Mouse (Mus musculus): ENCODE measurements around the gene Stk25.

Gene Stk25

DNA sequence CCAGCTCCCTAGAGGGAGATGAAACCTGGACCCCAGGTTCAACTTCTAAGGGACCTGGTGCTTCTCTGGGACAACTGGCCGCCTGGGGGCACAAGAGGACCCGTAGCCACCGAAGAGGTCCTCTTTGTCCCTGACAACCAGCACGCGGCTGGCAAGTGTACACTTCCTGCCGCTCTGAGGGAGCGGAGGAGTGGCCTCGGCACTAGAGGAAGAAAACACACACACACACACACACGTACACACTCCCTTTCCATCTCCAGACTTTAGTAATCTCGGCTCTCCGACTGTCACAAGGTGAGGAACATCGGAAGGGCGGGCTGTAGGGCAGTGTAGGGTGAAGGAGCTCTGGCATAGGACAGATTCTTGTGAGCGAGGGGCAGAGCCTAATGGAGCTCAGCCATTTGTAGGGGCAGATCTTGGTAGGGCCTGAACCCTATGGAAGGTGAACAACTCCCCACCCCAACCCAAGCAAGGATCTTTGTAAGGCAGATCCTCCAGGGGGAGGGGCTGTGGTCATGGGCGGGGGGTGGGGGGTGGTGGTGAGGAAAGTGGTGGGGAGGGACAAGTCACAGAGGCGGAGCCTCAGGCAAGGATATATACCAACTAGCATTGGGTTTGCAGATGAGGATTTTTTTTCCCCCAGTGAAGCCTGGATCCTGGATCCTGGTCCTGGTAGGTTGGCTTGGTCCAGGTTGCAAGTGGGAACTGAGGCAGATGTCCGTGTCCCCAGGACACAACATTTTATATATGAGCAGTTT lies 10.5 kb upstream of the Stk25 start:
- peak; percentile 39 for DNase-seq (ENCODE audit: low read depth)

DNA sequence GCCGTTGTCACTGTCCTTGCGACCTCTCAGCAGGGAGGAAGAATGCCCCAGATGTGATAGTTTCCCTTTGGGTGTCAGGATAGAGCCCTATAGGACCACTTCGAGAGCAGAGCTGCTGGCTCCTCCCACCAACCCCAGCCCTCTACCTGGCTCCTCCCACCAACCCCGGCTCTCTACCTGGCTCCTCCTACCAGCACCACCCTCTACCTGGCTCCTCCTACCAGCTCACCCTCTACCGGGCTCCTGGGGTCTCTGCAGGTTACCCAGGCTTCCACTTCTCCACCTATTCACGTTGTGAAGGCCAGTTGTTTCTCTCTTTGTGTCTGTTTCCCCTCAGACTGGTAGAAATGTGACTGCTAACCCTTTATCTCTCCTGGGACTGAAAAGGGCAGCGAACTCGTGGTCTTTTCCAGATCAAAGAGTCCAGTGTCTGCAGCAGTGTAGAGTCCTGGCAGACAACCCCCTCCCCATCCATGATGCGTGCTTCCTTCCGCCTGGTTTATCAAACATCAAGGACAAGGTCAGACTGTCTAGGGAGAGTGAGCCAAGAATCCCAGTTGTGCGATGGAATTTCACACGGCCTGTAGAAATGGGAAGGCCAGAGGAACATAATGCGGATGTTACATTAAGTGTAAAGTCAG lies 9.4 kb upstream of the Stk25 start:
- peak; percentile 46 for DNase-seq (ENCODE audit: low read depth)

DNA sequence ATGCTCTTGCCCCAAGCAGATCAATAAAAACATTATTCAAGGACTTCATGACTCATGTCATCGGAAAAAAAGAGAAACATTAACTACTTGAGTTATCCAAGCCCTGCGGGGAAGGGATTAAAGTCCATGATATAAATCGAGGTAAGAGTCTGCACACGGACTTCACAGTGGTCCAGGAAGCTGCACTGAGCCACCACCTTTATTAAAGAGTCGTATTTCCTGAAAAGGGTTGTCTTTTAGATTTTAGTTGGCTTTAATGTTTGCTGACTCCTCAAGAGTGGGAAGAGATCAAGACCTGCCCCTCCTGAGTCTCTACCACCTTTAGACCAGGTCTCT lies 1.5 kb downstream of the Stk25 start:
- DNase-seq (ENCODE audit: low read depth), result no peak

DNA sequence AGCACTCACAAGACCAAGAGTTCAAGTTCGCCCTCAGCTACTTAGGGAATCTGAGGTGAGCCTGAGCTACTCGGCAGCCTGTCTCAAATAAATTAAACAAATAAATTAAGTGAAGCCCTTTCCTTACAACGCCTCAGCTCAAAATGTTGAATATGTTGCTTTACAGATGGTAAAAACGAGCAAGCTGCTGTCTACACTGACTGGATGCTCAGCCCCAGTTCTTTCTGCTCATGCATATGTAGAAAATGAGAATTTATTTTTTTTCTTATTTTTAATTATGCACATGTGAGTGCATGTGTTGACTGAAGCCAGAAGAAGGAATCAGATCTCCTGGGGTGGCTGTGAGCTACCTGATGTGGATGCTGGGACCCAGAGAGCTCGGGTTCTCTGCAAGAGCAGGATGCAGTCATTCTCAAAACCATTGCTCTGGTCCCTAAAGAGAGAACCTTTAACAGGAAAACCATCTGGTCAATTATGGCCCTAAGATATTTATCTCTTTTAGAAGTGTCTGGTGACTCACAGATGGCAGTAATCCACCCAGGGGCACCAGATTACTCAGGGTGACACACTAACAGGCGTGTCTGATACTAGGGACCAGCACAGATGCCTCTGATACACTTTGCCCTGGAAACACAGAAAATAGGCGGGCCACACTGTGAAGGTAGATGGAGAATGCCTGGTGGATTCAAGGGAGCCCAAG lies 2.0 kb downstream of the Stk25 start:
- DNase-seq (ENCODE audit: low read depth), result no peak

DNA sequence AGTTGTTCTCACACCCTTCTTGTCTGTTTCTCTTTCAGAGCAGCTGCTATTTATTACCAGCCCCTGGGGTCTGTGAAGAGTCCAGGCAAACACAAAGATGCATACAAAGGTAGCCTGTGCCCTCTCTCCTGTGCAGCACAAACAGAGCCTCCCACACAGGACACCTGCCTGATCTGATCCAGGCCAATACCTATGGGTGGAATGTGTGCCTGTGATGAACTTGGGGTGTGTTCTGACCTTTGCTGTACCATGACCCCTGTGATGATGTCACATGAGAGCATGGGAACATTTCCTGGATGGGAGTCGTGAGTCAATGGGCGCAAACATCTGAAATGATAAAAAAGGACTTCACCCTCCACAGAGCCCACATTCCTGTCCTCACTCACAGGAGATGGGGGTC lies 3.7 kb downstream of the Stk25 start:
- no peak for DNase-seq (ENCODE audit: low read depth)

DNA sequence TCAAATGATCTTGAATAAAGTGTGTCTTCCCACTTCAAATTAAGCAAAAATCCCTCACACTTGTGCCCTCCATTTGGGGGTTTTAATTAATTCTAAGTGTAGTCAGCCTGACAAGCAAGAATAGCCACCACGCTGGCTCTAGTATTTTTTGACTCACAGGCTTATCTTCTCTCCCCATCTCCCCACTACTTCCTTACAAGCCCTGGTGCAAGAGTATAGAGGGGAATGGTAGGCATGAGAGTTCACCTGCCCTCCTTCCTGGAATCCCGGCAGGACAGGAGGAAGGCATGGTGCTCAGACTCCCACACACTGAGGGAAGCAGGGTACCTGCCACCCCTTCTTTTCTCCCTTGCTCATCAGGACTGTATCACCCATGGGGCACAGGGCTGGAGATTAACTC lies 4.2 kb downstream of the Stk25 start:
- DNase-seq (ENCODE audit: low read depth), result no peak

DNA sequence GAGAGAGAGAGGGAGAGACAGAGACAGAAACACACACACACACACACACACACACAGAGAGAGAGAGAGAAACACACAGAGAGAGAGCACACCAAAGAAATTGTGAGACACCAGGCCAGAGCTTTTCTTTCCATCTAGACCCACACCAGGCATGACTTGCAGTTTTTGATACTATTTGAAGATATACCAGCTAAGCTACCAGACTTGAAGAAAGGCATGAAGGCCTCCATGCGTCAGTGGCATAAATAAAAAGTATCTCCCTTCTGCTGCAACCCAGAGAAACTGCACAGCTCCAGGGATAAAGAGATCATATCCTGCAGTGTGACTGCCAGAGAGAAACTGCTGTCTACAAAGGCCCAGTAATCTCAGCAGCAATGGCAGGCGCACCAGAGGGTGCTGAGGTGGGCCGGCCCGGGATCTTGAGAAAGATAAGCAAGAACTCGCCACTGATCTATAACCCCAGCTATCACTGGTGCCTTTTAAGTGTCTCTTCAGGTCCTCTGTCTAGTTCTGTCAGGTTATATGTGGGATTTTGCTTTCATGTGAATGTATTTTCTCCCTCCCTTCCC lies 8.8 kb downstream of the Stk25 start:
- DNase-seq (ENCODE audit: low read depth), result no peak

DNA sequence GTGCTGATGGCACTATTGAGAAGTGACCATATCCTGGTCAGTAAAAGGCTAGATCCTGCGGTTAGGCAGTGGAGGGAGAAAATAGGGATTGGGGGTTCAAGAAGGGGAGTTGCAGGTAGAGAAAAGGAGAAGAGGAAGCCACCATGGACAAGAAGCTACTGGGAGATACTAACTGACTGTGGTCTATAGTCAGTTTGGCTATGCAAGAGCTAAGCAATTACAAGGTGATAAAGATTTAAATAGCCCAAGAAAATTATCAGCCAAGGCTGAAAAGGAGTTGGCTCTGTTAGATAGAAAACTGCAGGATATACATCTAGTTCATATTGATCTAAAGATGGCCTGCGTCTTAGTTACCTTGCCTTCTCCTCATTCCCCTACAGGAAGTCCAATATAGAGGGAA lies 15.8 kb downstream of the Stk25 start:
- DNase-seq (ENCODE audit: low read depth), result no peak

DNA sequence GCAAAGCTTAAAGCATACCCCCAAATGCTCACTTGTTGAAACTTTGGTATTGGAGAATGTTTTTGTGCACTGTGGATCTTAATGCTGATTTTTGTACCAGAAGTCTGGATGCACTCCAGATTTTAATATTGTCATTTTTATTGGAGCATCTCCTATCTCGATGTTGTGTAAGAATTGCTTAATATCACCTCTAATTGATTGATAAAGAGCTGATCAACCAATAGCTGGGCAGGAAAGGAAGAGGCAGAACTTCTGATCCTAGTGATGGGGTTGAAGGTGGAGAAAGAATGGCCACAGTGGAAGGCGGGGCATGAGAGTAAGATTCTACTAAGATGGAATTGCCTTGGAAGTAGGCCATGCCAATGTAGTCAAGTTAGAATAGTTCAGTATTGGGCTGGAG lies 16.5 kb downstream of the Stk25 start:
- DNase-seq (ENCODE audit: low read depth), result no peak

DNA sequence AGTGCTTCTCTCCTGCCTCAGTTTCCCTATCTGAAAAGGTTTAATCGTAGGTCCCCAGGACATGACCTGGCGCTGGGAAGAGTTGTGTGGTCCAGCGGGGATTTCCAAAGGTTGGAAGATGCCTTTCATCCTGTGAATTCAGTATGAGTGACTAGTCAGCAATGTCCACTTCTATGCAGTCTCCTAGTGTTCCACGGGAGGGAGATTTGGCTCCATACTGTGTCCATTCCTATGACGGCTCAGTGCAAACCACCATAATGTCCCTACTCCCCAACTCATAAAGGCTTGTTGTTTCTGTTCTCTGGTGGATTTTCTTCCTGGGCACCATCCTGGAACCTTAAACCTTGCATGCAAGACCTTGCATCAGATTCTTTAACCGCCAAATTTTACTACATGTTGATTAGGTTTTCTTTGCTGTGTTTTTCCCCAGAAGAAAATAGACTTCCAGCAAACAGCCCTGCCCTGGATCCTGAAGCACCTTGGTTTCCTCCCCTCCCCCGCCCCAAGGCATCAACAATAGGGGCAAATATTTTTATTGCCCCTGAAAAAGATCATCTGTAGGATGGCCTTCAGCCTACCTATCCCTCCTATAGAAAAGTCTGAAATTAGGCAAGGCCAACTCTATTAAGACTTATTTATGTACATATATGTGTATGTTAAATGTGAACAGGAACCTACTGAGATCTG lies 22.1 kb downstream of the Stk25 start:
- DNase-seq (ENCODE audit: low read depth), result no peak

DNA sequence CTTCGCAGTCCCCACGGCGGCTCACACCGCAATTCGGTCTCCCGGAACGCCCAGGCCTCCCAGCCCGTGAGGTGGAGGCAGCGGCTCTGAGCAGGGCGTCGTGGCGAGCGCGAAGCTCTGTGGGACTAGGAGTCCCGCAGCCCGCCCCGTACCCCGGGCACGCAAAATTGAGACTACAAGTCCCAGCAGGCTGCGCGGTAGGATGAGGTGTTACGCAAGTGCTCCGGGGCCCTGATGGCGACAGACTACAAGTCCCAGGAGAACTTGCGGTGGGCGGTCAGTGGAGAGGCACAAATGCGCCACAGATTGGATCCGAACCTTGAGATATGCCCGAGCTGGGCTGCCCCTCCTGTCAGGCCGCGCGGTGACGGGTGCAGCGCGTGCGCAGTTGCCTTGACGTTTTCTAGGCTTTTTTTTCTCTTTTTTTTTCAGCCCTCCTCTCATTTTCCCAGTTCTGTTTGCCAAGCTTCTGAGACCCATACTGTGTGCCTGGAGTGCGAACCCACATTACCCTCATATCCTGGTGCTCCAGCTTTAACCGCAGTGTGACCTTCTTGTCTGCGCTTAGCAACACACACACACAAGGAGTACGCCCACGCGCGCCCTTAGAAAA lies 22.8 kb downstream of the Stk25 start:
- peak; percentile 96 for DNase-seq (ENCODE audit: low read depth)

DNA sequence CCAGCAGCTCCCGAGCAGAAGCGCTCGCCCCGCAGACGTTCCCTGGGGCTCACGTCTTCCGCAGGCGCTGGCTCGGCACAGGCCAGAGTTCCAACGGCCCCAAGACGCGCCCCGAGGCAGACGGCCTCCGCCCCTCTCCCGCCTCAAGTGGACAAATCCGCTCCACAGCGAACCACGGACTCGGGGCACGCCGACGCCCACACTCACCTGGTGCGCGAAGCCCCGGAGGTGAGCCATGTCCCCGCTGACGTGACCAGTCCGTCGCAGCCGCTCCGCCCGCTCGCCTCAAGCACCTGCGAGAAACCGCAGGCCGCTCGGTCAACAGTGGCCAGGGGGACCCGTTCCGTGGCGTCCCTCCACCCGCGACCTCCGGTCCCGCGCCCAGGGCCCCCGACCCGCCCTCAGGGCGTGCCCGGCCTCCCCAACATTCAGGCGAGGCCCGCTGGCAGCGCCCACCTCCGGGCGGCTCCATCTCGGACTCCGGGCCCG lies 23.3 kb downstream of the Stk25 start:
- no peak for DNase-seq (ENCODE audit: low read depth)

DNA sequence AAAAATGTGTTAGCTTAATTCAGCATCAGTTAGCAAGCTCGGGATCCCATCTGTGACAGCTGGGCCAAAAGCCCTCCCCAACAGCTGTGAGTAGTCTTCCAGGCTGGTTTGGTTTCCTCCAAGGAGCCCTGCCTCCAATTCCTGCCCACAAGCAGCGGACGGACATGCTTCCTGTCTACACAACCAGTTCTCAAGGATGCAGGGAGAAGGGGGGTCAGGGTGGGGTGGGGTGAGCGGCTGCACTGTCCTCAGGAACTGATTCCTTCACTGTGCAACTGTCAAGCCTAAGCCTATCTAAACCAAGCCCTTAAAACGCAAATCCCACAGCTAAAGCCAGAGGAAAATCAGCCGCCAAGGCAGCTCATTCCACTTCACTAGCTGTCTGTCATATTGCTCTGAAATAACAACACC lies 24.0 kb downstream of the Stk25 start:
- no peak for DNase-seq (ENCODE audit: low read depth)

DNA sequence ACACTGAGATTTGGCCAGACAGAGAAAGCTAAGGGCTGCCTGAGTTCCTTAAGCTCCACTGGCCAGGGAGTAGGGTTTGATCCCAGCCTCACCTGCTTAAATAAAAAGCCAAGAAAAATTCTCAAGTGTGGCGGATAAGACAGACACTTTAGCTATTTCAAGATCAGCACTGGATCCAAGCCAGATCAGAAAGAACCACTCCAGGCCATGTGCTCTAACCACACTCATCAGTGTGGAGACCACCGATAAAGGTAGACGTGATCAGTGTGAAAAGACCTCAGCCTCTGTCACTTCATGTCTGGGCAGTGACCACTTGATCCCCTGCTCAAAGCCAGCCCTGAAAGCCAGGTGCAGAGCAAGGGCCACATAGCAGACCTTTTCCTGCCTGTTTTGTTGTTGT lies 25.7 kb downstream of the Stk25 start:
- DNase-seq (ENCODE audit: low read depth), result no peak

DNA sequence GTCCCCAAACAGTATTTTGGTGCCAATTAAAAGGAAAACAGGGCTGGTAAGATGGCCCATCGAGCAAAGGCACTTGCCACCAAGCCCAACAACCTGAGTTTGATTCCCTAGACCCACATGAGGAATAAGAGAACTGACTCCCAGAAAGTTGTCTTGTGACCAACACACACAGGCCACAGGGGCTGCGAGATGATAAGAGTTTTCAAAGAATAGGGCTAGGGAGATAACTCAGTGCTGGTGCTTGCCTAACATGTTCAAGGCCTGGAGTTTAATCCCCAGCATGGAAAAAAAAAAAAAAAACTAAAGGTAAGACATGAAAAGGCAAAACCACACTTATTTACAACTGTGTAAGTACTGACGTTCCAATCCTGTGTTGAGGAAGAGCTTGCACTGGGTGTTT lies 27.7 kb downstream of the Stk25 start:
- DNase-seq (ENCODE audit: low read depth), result no peak

DNA sequence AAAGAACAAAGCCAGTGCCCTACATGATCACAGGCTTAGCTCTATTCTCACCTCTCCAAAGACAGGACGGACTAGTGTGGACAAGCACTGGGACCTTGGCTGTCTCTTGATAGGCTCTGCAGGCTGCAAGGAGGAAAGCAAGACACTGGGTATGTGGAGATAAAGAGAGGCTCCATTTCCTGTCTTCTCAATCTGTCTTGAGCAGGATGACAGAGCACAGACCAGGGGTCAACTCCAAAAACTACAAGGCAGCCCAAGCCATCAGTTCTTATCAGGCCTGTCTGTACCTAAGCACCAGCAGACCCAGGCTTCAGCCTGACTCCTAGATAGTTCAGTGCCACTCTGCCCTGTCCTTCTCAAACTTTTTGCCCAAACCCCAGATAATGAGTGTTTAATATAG lies 34.0 kb downstream of the Stk25 start:
- no peak for DNase-seq (ENCODE audit: low read depth)

DNA sequence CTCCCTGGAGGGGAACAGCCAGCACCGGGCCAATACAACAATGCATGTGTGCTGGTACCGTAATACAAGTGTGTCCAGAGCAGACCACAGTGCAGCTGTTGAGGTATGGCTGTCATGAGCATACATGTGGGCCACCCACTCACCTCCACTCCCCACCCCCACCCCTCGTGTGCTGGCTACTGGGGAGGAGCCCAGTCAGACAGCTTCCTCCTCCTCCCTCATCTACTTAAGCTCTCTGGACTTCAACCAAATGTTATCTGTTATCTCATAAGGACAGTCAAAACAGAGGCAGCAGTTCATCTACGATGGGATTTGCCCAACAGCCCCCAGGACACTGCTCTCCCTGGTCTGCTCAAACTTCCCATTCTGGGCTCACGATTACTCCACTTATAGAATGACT lies 39.5 kb downstream of the Stk25 start:
- no peak for DNase-seq (ENCODE audit: low read depth)

DNA sequence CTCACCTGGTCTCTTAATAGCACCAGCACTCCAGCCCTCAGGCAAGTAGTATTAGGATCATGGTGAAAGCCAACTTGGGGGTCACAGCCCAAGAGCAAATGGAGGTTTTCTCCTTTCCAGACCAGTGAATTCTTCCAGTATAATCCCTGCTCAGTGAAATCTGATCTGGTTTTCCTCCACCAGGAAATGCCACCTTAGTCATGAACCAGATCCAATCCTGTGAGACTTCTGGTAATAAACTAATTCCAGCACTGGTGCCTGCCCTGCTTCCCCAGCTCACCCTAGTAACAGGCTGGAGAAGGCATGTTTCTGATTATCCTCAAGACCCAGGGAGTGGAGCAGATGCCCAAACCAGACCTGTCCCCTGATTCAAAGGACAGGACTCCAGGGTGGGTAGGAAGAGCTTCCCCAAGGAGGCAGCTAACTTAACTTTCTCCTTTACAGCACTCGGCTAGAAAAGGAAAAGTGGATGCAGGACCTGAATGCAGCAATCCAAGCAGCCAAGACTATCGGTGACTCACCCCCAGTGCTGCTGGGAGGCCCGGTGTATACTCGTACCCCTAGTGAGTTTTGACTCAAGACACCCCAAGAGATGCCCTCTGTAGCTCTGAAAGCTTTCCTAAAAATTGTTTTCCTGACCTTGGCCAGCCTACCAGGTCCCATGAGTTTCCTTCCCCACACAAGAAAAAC lies 40.3 kb downstream of the Stk25 start:
- no peak for DNase-seq (ENCODE audit: low read depth)

DNA sequence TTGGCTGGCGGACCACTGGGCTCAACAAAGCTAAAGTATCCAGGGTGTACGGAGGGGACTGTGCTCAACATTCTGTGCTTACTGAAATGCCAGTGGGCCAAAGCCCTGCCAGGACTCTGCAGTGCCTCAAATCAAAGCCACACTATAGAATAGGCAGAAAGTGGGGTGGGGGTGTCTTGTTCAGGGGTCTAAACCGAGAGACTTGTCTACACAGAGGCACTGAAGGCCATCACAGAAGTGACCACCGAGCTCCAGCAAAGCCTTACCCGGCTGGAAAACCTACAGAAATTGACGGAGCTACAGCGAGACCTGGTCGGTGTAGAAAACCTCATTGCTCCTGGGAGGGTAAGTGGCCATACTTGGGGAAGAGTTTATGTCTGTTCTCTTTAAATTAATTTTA lies 48.7 kb downstream of the Stk25 start:
- DNase-seq (ENCODE audit: low read depth), result no peak

DNA sequence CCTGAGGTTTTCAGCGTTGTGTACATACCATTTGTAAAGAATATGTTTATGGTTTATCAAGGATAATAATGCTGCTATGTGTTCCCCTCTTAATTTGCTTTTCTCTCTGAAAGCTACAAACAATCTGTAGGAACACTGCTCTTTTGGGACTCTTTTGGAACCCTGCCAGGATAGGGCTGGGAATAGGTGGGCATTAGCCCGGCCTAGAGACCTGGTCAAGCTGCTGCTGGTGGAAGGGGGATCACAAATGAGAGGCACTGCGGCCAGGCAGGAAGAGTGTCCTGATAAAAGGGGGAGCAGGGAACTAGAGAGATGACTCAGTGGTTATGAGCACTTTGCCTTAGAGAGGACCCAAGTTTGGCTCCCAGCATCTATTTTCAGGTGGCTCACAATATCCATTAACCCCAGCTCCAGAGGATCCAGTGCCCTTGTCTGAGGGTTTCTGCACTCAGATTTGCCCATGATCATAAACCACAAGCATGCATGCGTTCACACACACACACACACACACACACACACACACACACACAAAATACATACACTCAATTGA lies 49.7 kb downstream of the Stk25 start:
- DNase-seq (ENCODE audit: low read depth), result no peak

Data from c-Kit-positive CD71-positive TER-119-negative erythroid progenitor cells, embryonic 14.5 days (primary cell).